Mouse (Mus musculus) olfactory bulb, adult 2 months (tissue): ENCODE measurements around the gene Nr3c2.

Source experiments
- CTCF ChIP-seq: fragments of 200-500 bp; IDR thresholded peaks from 2 replicates; pipeline ENCODE4 v1.5.1; 2012; ENCODE audit warnings: low read depth, mild to moderate bottlenecking, low read length, moderate library complexity; ENCODE audit not compliant: insufficient read depth
- POLR2A ChIP-seq: fragments of 200-500 bp; IDR thresholded peaks from 2 replicates; pipeline ENCODE4 v1.6.1; 2012; ENCODE audit warnings: mild to moderate bottlenecking, low read depth, low read length, moderate library complexity; ENCODE audit not compliant: insufficient read depth

- TF ChIP-seq CTCF, result no peak
- TF ChIP-seq POLR2A, result no peak
These were observed 329.4 kb downstream of the Nr3c2 start for GRCm38 (mm10) chr8:77228688-77229087.
